Mouse (Mus musculus): ENCODE results near the gene 5730596B20Rik. TPM values are rescaled to one million over a fixed set of nuclear protein-coding genes. Genes with fewer than 3 reads are reported as not detected.

Gene 5730596B20Rik
- polyA plus RNA-seq, 1 experiment from 2014 or later: 0.61 TPM

DNA sequence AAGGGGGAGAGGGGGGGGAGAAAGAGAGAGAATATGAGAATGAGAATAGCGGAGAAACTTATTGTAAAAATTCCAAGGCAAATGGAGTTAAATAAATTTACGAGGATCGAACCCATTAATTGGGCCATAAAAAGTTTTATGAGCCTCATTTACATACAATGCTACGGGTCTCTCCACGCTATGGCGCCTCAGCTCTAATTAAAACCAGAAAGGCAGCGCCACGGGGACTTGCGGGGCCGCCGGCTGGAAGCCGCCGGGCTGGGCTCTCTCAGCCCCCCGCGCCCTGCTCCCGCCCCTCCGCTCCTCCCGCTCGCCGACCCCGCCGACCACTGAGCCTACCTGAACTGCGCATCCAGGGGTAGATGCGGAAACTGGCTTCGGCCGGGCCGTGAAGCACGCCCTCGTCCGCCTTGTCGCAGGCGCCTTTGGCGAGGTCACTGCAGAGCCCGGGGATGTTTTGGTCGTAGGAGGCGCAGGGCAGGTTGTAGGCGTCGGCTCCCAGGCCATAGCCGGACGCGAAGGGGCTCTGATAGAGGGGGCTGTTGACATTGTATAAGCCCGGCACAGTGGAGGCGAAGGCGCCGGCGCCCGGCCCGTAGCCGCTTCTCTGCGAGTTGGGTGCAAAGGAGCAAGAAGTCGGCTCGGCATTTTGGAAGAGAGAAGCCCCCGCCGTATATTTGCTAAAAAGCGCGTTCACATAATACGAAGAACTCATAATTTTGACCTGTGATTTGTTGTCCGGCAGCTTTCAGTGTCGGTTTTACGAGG lies 39.6 kb downstream of the 5730596B20Rik start:
- no peaks in the 10 kb centered on the region for H3K9me3 ChIP-seq (ENCODE audit: control insufficient read depth)
- peak overlapping the region; percentile 58 for H3K4me2 ChIP-seq (replicated peaks; ENCODE audit: low read depth)
- H3K27me3 ChIP-seq (replicated peaks; ENCODE audit: control insufficient read depth, insufficient read depth, low read length): peaks cover 94% of the 10 kb centered on the region
- 1% methylated on average over 59 of the region's 60 CpGs for WGBS
- peak overlapping the region; percentile 38 for H3K4me3 ChIP-seq (ENCODE audit: low read depth, low read length)
- H3K36me3 ChIP-seq (ENCODE audit: control insufficient read depth, insufficient read depth): no peaks in the 10 kb centered on the region
- no peak for TF ChIP-seq CTCF (IDR thresholded peaks at IDR 0.05; ENCODE audit: low read depth)
- 0 out of 2 replicates have a peak overlapping the region, but pooled peaks have one; percentile 22 for H3K9ac ChIP-seq (ENCODE audit: low read depth, low read length)
- no peaks in the 10 kb centered on the region for H3K4me1 ChIP-seq (replicated peaks; ENCODE audit: control insufficient read depth, insufficient read depth, low read length)
- H3K27ac ChIP-seq (ENCODE audit: low read depth, low read length): peak overlapping the region; percentile 23; the same call in 1 of the 2 replicates
- ATAC-seq: no peak

DNA sequence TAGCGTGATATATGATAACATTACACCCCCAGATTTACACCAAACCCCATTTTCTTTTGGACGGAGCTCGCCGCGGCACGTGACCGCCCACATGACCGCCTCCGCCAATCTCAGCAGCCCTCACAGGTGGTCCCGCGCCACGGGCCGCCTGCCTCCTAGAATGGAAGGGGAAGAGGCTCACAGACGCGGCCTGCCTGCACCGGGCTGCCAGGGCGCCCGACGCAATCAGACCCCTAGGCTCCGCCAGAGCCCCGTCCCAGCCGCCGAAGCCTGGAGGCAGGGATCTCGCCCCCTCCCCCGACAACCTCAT lies 40.1 kb downstream of the 5730596B20Rik start:
- TF ChIP-seq CTCF (IDR thresholded peaks at IDR 0.05; ENCODE audit: low read depth): no peak
- peak overlapping the region; percentile 58 for H3K4me2 ChIP-seq (replicated peaks; ENCODE audit: low read depth)
- no peak overlapping the region for H3K9ac ChIP-seq (ENCODE audit: low read depth, low read length)
- H3K27me3 ChIP-seq (replicated peaks; ENCODE audit: control insufficient read depth, insufficient read depth, low read length): peaks cover 95% of the 10 kb centered on the region
- no peaks in the 10 kb centered on the region for H3K36me3 ChIP-seq (ENCODE audit: control insufficient read depth, insufficient read depth)
- no peaks in the 10 kb centered on the region for H3K9me3 ChIP-seq (ENCODE audit: control insufficient read depth)
- 0 out of 2 replicates have a peak, but pooled peaks have one; percentile 10 for ATAC-seq
- WGBS: 1% methylated on average over 24 of the region's 25 CpGs
- peak overlapping the region; percentile 38 for H3K4me3 ChIP-seq (ENCODE audit: low read depth, low read length)
- no peak overlapping the region for H3K27ac ChIP-seq (ENCODE audit: low read depth, low read length)
- H3K4me1 ChIP-seq (replicated peaks; ENCODE audit: control insufficient read depth, insufficient read depth, low read length): no peaks in the 10 kb centered on the region; the same call in 1 of the 2 replicates

DNA sequence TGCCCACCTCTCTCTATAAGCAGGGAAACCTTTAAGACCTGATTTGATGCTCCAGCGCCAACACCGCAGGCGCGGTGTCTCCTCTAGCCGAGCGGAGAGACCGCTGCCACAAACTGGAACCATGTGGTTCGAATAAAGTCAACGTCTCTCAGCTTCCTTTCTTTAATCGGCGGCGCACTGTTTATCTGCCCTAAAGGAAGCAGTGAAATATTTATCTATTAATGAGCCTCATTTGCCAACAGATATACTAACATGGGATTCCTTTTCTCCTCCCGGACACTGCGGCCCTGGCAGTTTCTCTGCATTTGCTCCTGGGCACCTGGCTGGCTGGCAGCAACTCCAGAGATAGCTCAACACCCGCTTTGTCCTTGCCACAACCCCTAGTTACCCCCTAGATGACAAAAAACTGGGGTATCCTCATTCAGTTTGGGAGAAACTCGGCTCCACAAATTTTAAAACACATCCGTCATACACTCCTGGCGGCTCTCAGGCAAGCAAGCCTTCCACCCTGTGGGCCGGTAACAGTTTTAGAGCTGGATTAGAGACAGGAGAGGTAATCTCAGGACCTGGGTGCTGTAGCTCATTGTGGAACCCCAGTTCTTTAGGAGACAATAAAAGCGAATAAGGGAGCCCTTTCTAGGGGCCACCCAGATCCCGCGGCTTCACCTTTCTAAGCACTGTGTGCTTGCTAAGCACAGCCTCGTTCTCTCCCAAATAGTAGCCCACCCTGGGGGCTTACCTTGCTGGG lies 40.8 kb downstream of the 5730596B20Rik start:
- H3K27me3 ChIP-seq (replicated peaks; ENCODE audit: control insufficient read depth, insufficient read depth, low read length): peaks cover 95% of the 10 kb centered on the region
- no peak for TF ChIP-seq CTCF (IDR thresholded peaks at IDR 0.05; ENCODE audit: low read depth)
- peak overlapping the region; percentile 58 for H3K4me2 ChIP-seq (replicated peaks; ENCODE audit: low read depth)
- WGBS: 19% methylated on average over 23 of the region's 23 CpGs
- no peaks in the 10 kb centered on the region; the same call in 1 of the 2 replicates for H3K4me1 ChIP-seq (replicated peaks; ENCODE audit: control insufficient read depth, insufficient read depth, low read length)
- no peaks in the 10 kb centered on the region for H3K9me3 ChIP-seq (ENCODE audit: control insufficient read depth)
- no peaks in the 10 kb centered on the region for H3K36me3 ChIP-seq (ENCODE audit: control insufficient read depth, insufficient read depth)
- no peak for ATAC-seq
- no peak overlapping the region for H3K9ac ChIP-seq (ENCODE audit: low read depth, low read length)
- peak overlapping the region; percentile 38 for H3K4me3 ChIP-seq (ENCODE audit: low read depth, low read length)
- no peak overlapping the region for H3K27ac ChIP-seq (ENCODE audit: low read depth, low read length)

DNA sequence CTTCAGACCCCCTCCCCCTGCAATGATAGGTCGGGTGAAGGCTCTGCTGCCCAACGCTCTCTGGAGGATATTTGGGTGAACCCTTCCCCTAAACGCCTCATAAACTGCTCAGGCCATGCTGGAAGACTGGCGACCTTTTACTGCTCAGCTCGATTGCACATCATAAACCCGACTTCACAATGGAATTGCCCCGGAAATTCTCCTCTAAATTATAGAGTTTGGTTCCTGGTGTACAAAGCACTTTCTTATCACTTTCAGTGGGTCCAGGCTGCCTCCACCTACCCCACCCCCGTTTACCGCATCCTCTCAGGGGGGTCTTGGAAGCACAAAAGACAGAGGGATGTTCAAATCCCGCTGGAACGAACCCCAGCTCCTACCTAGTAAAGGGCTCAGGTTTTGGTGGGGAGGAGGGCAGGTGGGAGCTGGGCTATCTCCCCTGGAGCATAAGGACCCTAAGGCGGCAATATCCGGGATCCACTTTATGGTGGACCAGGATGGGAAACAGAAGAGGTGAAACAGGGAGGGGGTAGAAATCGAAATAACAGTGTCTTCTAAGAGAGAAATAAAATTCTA lies 41.4 kb downstream of the 5730596B20Rik start:
- Histone ChIP-seq H3K9ac (ENCODE audit: low read depth, low read length) (no peak overlapping the region), H3K4me1 (replicated peaks; ENCODE audit: control insufficient read depth, insufficient read depth, low read length) (no peaks in the 10 kb centered on the region; the same call in 1 of the 2 replicates), H3K27ac (ENCODE audit: low read depth, low read length) (no peak overlapping the region), H3K4me2 (replicated peaks; ENCODE audit: low read depth) (peak overlapping the region; percentile 4; the same call in 1 of the 2 replicates), H3K9me3 (ENCODE audit: control insufficient read depth) (no peaks in the 10 kb centered on the region), H3K27me3 (replicated peaks; ENCODE audit: control insufficient read depth, insufficient read depth, low read length) (peaks cover 94% of the 10 kb centered on the region), H3K36me3 (ENCODE audit: control insufficient read depth, insufficient read depth) (no peaks in the 10 kb centered on the region), H3K4me3 (ENCODE audit: low read depth, low read length) (0 out of 2 replicates have a peak overlapping the region, but pooled peaks have one; percentile 38)
- no peak for ATAC-seq
- no peak for TF ChIP-seq CTCF (IDR thresholded peaks at IDR 0.05; ENCODE audit: low read depth)
- WGBS: 28% methylated on average over 14 of the region's 14 CpGs

DNA sequence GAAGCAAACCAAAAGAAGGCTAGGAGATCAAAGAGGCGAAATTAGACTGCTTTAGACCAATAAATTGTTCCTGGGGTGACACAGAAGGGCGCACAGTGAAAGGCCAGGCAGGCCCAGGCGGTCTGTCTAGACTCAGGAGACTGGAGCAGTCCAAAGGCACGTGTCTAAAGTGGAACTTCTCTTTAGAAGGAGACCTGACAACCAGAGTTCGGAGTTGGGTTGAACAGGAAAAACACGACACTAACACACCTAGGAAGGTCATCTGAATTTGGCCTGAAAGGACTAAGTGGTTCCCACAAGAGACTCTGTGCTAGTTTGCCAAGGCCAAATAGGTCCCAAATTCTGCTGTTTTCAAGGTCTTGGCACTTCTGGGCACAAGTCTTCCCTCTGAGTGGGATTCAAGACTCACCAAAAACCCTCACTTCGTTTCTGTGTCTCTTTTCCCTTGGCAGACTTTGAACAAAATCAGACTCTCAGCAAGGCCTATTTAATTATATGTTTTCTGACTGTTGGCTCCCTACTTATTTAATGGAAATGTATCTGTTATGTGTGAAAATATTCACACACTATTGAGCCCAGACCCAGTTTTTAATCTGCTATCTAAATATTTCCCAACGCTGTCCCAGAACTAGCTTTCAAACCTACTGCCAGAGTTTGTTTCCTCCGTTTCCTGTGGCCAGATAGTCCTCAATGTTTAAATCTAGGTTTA lies 42.1 kb downstream of the 5730596B20Rik start:
- Histone ChIP-seq H3K4me1 (replicated peaks; ENCODE audit: control insufficient read depth, insufficient read depth, low read length) (no peaks in the 10 kb centered on the region; the same call in 1 of the 2 replicates), H3K9me3 (ENCODE audit: control insufficient read depth) (no peaks in the 10 kb centered on the region), H3K9ac (ENCODE audit: low read depth, low read length) (no peak overlapping the region), H3K4me2 (replicated peaks; ENCODE audit: low read depth) (no peak overlapping the region; the same call in 1 of the 2 replicates), H3K4me3 (ENCODE audit: low read depth, low read length) (no peak overlapping the region), H3K27me3 (replicated peaks; ENCODE audit: control insufficient read depth, insufficient read depth, low read length) (peaks cover 95% of the 10 kb centered on the region), H3K27ac (ENCODE audit: low read depth, low read length) (no peak overlapping the region), H3K36me3 (ENCODE audit: control insufficient read depth, insufficient read depth) (no peaks in the 10 kb centered on the region)
- 57% methylated on average over 9 of the region's 9 CpGs for WGBS
- ATAC-seq: no peak
- TF ChIP-seq CTCF (IDR thresholded peaks at IDR 0.05; ENCODE audit: low read depth): no peak

All from intestine, postnatal 0 days (tissue).